Mouse (Mus musculus) hematopoietic stem cell, adult 5-6 weeks (primary cell): Measurements from ENCODE around the gene Alcam. TPM values are rescaled to one million over a fixed set of nuclear protein-coding genes. Genes with fewer than 3 reads are reported as not detected.

ENCODE experiments used
- ATAC-seq, 2 experiments: fragments of 125-278 bp in 1 of 2; replicated peaks in 1 of 2; 2 replicates each; pipeline ENCODE4 v1.8.0; 2016 to 2017; ENCODE audit warnings: inconsistent platforms in 2 of 2, mild to moderate bottlenecking in 2 of 2, moderate number of reproducible peaks in 2 of 2, low read depth in 1 of 2, moderate TSS enrichment in 1 of 2; ENCODE audit not compliant: low FRiP score in 2 of 2, poor library complexity in 2 of 2, severe bottlenecking in 2 of 2, insufficient read depth in 1 of 2, low TSS enrichment in 1 of 2
- total RNA-seq: library from RNA; stranded (forward); fragments of 172-1452, 232-1000 nt; gene quantifications from 2 replicates; pipeline ENCODE4 v1.2.3, GENCODE M21; 2017

Gene Alcam
- total RNA-seq, 1 experiment from 2014 or later: 47.7 TPM

DNA sequence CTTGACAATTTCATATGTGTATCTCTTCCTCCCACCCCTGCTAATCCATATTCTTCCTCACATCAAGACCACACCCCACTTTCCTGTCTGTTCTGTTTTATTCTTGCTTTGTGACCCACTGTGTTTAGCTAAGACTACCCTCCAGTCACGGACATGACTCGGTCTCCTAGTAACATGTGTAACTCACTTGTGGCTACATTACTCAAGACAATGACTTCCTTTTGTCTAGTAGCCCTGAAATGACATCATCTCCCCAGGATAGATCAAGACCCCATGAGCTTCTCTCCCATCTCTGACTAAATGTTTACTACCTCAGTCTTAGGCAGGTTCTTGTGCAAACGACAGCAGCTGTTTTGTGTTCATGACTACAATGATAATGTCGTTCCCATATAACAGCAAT lies 231.0 kb downstream of the Alcam start:
- ATAC-seq: no peak

DNA sequence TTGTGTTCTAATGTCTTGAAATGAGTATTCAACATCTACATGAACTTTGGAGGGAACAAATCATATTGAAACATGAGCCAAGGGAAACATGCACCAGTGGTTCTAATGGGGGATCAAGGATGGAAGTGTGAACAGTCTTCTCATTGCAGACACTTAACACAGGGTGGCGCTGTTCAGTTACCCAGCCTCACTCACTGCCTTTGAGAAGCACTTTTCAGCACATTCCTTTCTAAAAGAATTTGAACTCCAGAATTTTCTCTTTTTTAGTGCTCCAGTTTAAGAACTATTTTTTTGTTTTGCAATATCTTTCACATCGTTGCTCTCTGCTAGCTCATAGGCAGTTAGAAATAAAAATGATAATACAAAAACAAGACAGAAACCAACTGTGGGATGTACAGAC lies 234.8 kb downstream of the Alcam start:
- peak; percentile 56 to 80; a peak in 2 of 4 replicates for ATAC-seq

DNA sequence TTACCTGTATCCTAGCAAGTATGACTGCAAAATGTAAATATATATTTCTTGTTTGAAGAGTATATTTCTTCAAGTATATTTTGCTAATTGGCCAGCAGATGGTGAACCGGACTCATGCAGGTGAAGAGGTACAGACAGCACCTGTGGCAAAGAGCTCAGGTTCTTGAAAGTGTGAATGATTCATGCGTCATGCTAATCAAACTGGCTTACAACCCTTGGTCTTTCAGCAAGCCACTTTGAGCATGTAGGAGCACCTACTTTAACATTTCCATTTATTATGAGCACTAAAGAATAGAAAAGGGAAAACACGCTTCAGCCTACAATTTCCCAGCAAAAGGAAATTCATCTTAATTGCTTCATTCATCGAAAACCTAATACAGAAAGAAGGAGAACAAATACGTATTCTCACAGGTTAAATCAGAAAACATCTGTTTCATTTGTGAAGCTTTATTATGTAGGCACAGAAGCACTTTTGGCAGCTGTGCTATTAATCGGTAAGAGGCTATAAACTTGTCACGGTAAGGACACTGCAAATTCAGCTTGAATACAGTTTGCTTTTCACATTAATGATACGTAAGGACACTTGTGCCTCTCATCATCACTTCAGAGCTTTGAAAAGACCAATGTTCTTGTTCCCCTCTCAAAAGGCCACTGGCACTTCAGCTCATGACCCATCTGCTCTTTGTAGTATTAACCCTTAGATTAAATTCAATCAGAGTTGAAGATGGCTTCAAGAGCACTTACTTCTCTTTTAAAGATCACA lies 242.8 kb downstream of the Alcam start:
- ATAC-seq: no peak

DNA sequence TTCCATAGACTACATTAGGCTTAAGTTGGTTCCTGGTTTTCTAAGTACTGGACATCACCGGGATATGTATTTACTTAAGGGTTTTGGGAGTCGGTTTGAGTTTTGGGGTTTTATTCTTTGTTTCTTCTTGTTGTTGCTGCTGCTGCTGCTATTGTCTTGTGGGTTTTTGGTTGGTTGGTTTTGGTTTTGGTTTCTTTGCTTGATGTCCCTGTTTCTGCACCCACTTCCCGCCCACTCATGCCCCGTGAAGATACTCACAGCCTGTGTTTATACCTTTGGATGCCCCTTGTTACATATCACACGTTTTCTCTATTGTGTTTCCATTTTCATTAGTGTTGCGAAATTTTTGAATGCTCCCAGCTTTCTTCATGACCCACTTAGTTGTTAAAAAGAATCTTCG lies 253.8 kb downstream of the Alcam start:
- ATAC-seq: no peak
